Mouse (Mus musculus): ENCODE measurements around the gene Gsk3a. TPM values are rescaled to one million over a fixed set of nuclear protein-coding genes. Genes with fewer than 3 reads are reported as not detected.

Gene Gsk3a
- polyA plus RNA-seq, 1 experiment from 2014 or later, result 13.6 TPM

GRCm38 (mm10) chr7:25281166-25281733 is 43.6 kb upstream of the Gsk3a start:
- Histone ChIP-seq H3K9ac (ENCODE audit: low read length) (peak overlapping the region; percentile 18; the same call in 1 of the 2 replicates), H3K9me3 (ENCODE audit: control insufficient read depth, low read length) (no peaks in the 10 kb centered on the region), H3K27ac (ENCODE audit: low read depth) (peak overlapping the region; percentile 95), H3K36me3 (ENCODE audit: control insufficient read depth, insufficient read depth, low read length) (peaks cover 20% of the 10 kb centered on the region), H3K4me3 (ENCODE audit: low read depth, low read length) (peak overlapping the region; percentile 50), H3K27me3 (replicated peaks; ENCODE audit: control insufficient read depth, insufficient read depth, low read length) (no peaks in the 10 kb centered on the region), H3K4me2 (ENCODE audit: low read length) (peak overlapping the region; percentile 60), H3K4me1 (replicated peaks; ENCODE audit: control insufficient read depth, insufficient read depth, low read length) (peaks cover 45% of the 10 kb centered on the region)
- DNase-seq (ENCODE audit: low spot score) (peak; percentile 62), ATAC-seq (replicated peaks; ENCODE audit: low FRiP score, low TSS enrichment, low read depth) (peak; percentile 1; the same call in 1 of the 2 replicates)
- 17% methylated on average over 12 of the region's 12 CpGs for WGBS

DNA sequence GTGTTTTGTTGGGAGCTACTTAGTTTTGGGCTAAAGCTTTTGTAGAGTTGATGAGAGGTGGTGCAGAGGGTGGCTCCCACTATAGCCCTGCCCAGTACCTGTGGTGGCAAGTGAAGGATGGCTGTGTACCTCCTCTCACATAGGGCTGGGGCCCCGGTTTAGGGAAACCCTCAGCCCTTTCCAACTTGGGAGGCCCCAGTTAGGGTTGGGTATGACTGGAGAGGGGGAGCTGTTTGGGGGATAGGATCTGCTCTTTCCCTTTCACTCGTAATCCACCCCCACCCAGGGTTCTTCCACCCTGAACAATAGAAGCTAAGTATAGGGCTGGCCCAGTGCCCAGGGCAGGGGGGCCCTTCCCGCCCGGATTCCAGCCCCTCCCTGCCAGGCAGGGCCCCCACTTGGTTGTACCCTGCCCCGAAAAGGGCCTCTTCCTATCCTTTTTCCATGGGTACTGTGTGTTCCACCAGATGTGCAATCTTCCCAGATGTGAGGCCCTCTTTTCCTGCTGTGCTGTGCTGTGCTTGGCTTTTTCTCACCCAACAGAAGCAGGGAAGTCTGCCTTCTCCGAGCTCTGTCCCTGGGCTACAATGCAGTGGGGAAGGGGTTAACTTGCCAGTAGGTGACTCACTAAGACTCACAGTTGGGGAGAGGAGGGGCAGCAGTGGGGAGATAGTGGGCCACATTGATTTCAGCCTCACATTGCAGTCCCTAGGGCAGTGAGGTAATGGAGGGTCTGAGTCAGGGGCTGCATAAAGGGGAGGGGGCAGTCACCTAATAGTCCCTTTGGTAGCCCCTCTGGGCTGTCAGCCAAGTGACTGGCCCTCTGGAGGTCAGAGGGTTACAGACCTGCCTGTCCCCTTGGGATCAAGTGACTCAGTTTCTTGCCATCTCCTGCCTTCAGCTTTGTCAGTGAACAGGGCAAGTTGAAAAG is 42.5 kb upstream of the Gsk3a start:
- Histone ChIP-seq H3K27me3 (replicated peaks; ENCODE audit: control insufficient read depth, insufficient read depth, low read length) (no peaks in the 10 kb centered on the region), H3K27ac (ENCODE audit: low read depth) (peak overlapping the region; percentile 95), H3K4me1 (replicated peaks; ENCODE audit: control insufficient read depth, insufficient read depth, low read length) (peaks cover 45% of the 10 kb centered on the region), H3K9ac (ENCODE audit: low read length) (peak overlapping the region; percentile 71), H3K9me3 (ENCODE audit: control insufficient read depth, low read length) (no peaks in the 10 kb centered on the region), H3K36me3 (ENCODE audit: control insufficient read depth, insufficient read depth, low read length) (peaks cover 8% of the 10 kb centered on the region), H3K4me2 (ENCODE audit: low read length) (peak overlapping the region; percentile 60), H3K4me3 (ENCODE audit: low read depth, low read length) (peak overlapping the region; percentile 50)
- peak; percentile 5 for ATAC-seq (replicated peaks; ENCODE audit: low FRiP score, low TSS enrichment, low read depth)
- under 1% methylated on average over 6 of the region's 6 CpGs for WGBS
- DNase-seq (ENCODE audit: low spot score), result peak; percentile 81

DNA sequence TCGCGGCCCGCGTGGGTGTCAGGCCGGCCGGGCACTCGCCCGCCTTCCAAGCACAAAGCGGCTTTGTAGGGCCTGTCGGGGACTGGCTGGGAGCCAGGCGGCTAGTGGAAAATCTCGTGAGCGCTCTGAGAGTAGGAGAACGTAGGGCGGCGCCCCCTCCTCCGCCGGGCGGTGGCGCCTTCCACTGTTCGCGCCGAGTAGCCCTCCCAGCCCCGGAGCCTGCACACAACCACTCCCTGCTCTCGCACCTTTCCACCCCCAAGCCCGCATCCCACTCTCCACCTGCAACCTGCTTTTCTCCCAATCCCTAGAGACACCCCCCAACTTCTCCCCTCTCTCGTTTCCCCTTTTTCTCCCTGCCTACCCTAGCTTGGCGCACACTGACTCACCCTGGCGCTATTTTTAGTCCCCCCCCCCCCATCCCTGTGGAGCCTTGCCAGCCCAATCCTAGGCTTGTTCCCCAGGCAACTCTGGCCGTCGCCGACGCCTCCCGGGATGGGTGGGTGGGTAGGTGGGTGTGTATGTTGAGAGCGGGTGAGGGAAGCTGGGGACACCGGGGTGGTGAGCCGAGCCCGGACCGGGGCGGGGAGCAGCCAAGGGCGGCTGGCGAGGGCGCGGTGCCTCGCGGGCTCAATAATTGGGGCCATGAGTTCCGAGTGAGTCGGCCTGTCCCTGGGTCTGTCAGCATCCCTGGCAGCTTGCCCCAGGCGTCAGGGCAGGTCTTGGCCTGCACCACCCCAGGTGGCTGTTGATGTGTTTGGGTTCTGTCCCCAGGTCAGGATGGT is 41.6 kb upstream of the Gsk3a start:
- WGBS, result under 1% methylated on average over 45 of the region's 49 CpGs
- DNase-seq (ENCODE audit: low spot score), result no peak
- peak overlapping the region; percentile 60 for H3K4me2 ChIP-seq (ENCODE audit: low read length)
- peak overlapping the region; percentile 95 for H3K27ac ChIP-seq (ENCODE audit: low read depth)
- ATAC-seq (replicated peaks; ENCODE audit: low FRiP score, low TSS enrichment, low read depth), result peak; percentile 58
- H3K9me3 ChIP-seq (ENCODE audit: control insufficient read depth, low read length), result no peaks in the 10 kb centered on the region
- no peaks in the 10 kb centered on the region for H3K27me3 ChIP-seq (replicated peaks; ENCODE audit: control insufficient read depth, insufficient read depth, low read length)
- peak overlapping the region; percentile 50 for H3K4me3 ChIP-seq (ENCODE audit: low read depth, low read length)
- no peaks in the 10 kb centered on the region for H3K36me3 ChIP-seq (ENCODE audit: control insufficient read depth, insufficient read depth, low read length)
- H3K4me1 ChIP-seq (replicated peaks; ENCODE audit: control insufficient read depth, insufficient read depth, low read length), result peaks cover 44% of the 10 kb centered on the region
- H3K9ac ChIP-seq (ENCODE audit: low read length), result peak overlapping the region; percentile 71

- Histone ChIP-seq H3K4me1 (replicated peaks; ENCODE audit: control insufficient read depth, insufficient read depth, low read length) (peaks cover 36% of the 10 kb centered on the region), H3K36me3 (ENCODE audit: control insufficient read depth, insufficient read depth, low read length) (peaks cover 4% of the 10 kb centered on the region; the same call in 1 of the 2 replicates), H3K27me3 (replicated peaks; ENCODE audit: control insufficient read depth, insufficient read depth, low read length) (no peaks in the 10 kb centered on the region), H3K4me3 (ENCODE audit: low read depth, low read length) (peak overlapping the region; percentile 50), H3K27ac (ENCODE audit: low read depth) (peak overlapping the region; percentile 95), H3K9me3 (ENCODE audit: control insufficient read depth, low read length) (no peaks in the 10 kb centered on the region), H3K4me2 (ENCODE audit: low read length) (peak overlapping the region; percentile 60), H3K9ac (ENCODE audit: low read length) (peak overlapping the region; percentile 71)
- peak; percentile 70 for ATAC-seq (replicated peaks; ENCODE audit: low FRiP score, low TSS enrichment, low read depth)
- DNase-seq (ENCODE audit: low spot score), result peak; percentile 95
- WGBS, result under 1% methylated on average over 59 of the region's 60 CpGs
These were observed 40.9 kb upstream of the Gsk3a start for GRCm38 (mm10) chr7:25278341-25279075.

DNA sequence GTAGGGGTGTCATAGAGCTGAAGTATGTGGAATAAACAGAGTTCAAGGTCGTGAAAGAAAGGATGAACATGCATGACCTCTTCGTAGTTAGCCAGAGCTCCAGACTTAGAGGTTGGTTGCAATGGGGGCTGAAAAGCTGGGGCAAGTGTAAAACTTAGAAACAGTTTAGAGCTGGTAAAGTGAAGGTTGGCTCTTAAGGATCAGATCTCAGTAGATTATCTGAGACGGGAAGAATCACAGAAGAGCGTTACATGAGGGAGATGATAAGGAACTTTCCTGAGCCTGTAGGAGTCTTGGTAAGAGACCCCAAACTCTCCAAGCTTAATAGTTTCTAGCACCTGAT is 40.3 kb upstream of the Gsk3a start:
- no peak for ATAC-seq (replicated peaks; ENCODE audit: low FRiP score, low TSS enrichment, low read depth)
- peak overlapping the region; percentile 95 for H3K27ac ChIP-seq (ENCODE audit: low read depth)
- H3K9me3 ChIP-seq (ENCODE audit: control insufficient read depth, low read length), result no peaks in the 10 kb centered on the region
- WGBS, result 12% methylated on average over 4 of the region's 4 CpGs
- no peak for DNase-seq (ENCODE audit: low spot score)
- no peaks in the 10 kb centered on the region for H3K27me3 ChIP-seq (replicated peaks; ENCODE audit: control insufficient read depth, insufficient read depth, low read length)
- peak overlapping the region; percentile 50 for H3K4me3 ChIP-seq (ENCODE audit: low read depth, low read length)
- H3K4me1 ChIP-seq (replicated peaks; ENCODE audit: control insufficient read depth, insufficient read depth, low read length), result peaks cover 31% of the 10 kb centered on the region
- H3K9ac ChIP-seq (ENCODE audit: low read length), result peak overlapping the region; percentile 71
- H3K4me2 ChIP-seq (ENCODE audit: low read length), result peak overlapping the region; percentile 60
- peaks cover 9% of the 10 kb centered on the region; the same call in 1 of the 2 replicates for H3K36me3 ChIP-seq (ENCODE audit: control insufficient read depth, insufficient read depth, low read length)

- DNase-seq (ENCODE audit: low spot score) (no peak), ATAC-seq (replicated peaks; ENCODE audit: low FRiP score, low TSS enrichment, low read depth) (no peak)
- Histone ChIP-seq H3K27me3 (replicated peaks; ENCODE audit: control insufficient read depth, insufficient read depth, low read length) (no peaks in the 10 kb centered on the region), H3K27ac (ENCODE audit: low read depth) (peak overlapping the region; percentile 95; the same call in 1 of the 2 replicates), H3K9me3 (ENCODE audit: control insufficient read depth, low read length) (no peaks in the 10 kb centered on the region), H3K4me3 (ENCODE audit: low read depth, low read length) (no peak overlapping the region), H3K36me3 (ENCODE audit: control insufficient read depth, insufficient read depth, low read length) (peaks cover 15% of the 10 kb centered on the region), H3K4me2 (ENCODE audit: low read length) (peak overlapping the region; percentile 60), H3K4me1 (replicated peaks; ENCODE audit: control insufficient read depth, insufficient read depth, low read length) (peaks cover 30% of the 10 kb centered on the region), H3K9ac (ENCODE audit: low read length) (peak overlapping the region; percentile 71)
- 90% methylated on average over 4 of the region's 4 CpGs for WGBS
These were observed 39.8 kb upstream of the Gsk3a start for GRCm38 (mm10) chr7:25277405-25277804.

DNA sequence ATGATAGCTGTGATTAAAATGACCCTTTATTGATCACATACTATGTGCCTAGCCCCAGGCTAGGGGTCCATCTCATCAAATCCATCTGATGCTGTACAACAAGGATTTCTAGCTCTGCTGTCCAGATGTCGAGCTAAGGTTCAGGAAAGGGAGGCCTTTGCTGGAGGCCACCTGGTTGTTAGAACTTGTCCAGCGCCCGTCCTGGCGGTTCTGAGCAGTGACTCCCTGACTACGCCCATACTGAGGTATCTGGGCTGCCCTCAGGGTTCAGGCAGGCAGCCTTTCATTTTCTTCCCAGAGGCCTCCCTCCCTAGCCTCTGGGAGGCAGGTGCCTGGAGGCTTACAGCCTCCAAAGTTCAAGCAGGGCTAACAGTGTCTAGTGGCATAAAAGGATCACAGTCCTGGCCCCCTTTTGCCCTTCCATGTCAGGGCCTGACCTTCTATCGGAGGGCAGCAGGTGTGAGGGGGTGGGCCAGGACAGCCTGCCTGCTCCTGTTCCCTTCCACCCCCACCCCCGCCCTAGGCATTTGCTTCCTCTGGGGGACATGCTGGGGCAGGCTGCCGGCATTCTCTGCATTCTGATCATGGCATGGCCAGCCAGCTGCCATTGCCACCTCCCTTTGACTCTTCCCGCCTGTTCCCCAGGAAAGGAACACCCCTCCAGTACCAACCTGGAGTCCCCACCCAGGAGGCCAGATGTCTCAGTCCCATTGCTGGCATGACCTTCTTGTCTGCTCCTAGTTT is 38.1 kb upstream of the Gsk3a start:
- Histone ChIP-seq H3K4me2 (ENCODE audit: low read length) (no peak overlapping the region), H3K36me3 (ENCODE audit: control insufficient read depth, insufficient read depth, low read length) (peaks cover 29% of the 10 kb centered on the region), H3K9me3 (ENCODE audit: control insufficient read depth, low read length) (no peaks in the 10 kb centered on the region), H3K27me3 (replicated peaks; ENCODE audit: control insufficient read depth, insufficient read depth, low read length) (no peaks in the 10 kb centered on the region), H3K4me3 (ENCODE audit: low read depth, low read length) (no peak overlapping the region), H3K4me1 (replicated peaks; ENCODE audit: control insufficient read depth, insufficient read depth, low read length) (peaks cover 20% of the 10 kb centered on the region), H3K27ac (ENCODE audit: low read depth) (no peak overlapping the region), H3K9ac (ENCODE audit: low read length) (no peak overlapping the region)
- DNase-seq (ENCODE audit: low spot score), result no peak
- WGBS, result 57% methylated on average over 9 of the region's 9 CpGs
- ATAC-seq (replicated peaks; ENCODE audit: low FRiP score, low TSS enrichment, low read depth), result no peak
